Mouse (Mus musculus) stomach, embryonic 15.5 days (tissue): ENCODE results near the gene Gm29797. TPM values are rescaled to one million over a fixed set of nuclear protein-coding genes. Genes with fewer than 3 reads are reported as not detected.

Source experiments
- polyA plus RNA-seq: library from polyadenylated mRNA; unstranded; fragments of >200 nt; fragmentation: Nextera tagmentation; extraction: Ambion mirVana; gene quantifications from 2 replicates; pipeline ENCODE4 v1.2.1, GENCODE M21; 2015

Gene Gm29797
- polyA plus RNA-seq, 1 experiment from 2014 or later, result 1.2 TPM

Other genes starting within 250 kb of the Gm29797 start
- 9.7 and 10.0 TPM in 2 replicates for gene Zbtb46, start 197.6 kb upstream of the Gm29797 start, polyA plus RNA-seq
- gene Abhd16b, start 163.8 kb upstream of the Gm29797 start, polyA plus RNA-seq, result 0.17 and 0.23 TPM in 2 replicates
- 136 and 140 TPM in 2 replicates for gene Tpd52l2, start 159.9 kb upstream of the Gm29797 start, polyA plus RNA-seq
- 76.4 and 82.1 TPM in 2 replicates for gene Dnajc5, start 136.5 kb upstream of the Gm29797 start, polyA plus RNA-seq
- gene Uckl1, start 72.1 kb upstream of the Gm29797 start, polyA plus RNA-seq, result 60.9 and 63.5 TPM in 2 replicates
- 52.7 and 56.6 TPM in 2 replicates for gene Prpf6, start 65.2 kb upstream of the Gm29797 start, polyA plus RNA-seq
- 48.5 and 50.8 TPM in 2 replicates for gene Zfp512b, start 64.2 kb upstream of the Gm29797 start, polyA plus RNA-seq
- 25.0 and 26.9 TPM in 2 replicates for gene Samd10, start 57.8 kb upstream of the Gm29797 start, polyA plus RNA-seq
- 28.7 and 32.0 TPM in 2 replicates for gene Sox18, start 14.6 kb downstream of the Gm29797 start, polyA plus RNA-seq
- 21.5 and 24.2 TPM in 2 replicates for gene Tcea2, start 23.3 kb downstream of the Gm29797 start, polyA plus RNA-seq
- gene Rgs19, start 36.9 kb downstream of the Gm29797 start, polyA plus RNA-seq, result 51.7 and 53.3 TPM in 2 replicates
- not detected in 2 replicates for gene Lkaaear1, start 41.4 kb downstream of the Gm29797 start, polyA plus RNA-seq
- gene Oprl1, start 58.0 kb downstream of the Gm29797 start, polyA plus RNA-seq, result 1.3 and 2.3 TPM in 2 replicates
- gene Myt1, start 106.3 kb downstream of the Gm29797 start, polyA plus RNA-seq, result 2.4 and 2.9 TPM in 2 replicates
- gene Pcmtd2, start 180.8 kb downstream of the Gm29797 start, polyA plus RNA-seq, result 28.0 and 29.3 TPM in 2 replicates
- gene Polr3k, start 207.3 kb downstream of the Gm29797 start, polyA plus RNA-seq, result 82.0 and 89.3 TPM in 2 replicates